Mouse (Mus musculus): ENCODE measurements around the gene Numb. TPM values are rescaled to one million over a fixed set of nuclear protein-coding genes. Genes with fewer than 3 reads are reported as not detected.

The Numb gene
- polyA plus RNA-seq, 1 experiment from 2014 or later, result 37.6 TPM

DNA sequence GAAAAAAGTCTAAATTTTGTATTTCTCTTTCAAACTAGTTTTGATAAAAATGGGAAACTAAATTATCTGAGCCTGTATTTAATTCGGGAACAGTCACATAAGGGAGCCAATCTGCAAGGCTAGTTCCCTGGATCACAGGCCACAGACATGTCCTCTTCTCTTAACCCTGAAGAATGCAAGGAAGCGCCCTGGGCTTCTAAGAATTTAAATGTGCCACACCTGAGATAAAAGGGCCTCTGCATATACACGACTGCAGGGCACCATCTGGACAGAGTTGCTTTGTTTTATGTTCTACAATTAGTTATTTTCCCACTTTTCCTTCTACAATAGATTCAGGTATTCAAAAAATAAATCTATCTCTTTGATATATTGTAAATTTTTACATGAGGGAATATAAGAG, 91.3 kb downstream of the Numb start:
- no peaks in the 10 kb centered on the region for H3K27me3 ChIP-seq (ENCODE audit: control insufficient read depth, insufficient read depth, low read length)
- H3K36me3 ChIP-seq (ENCODE audit: control insufficient read depth, insufficient read depth, low read length), result peaks cover 3% of the 10 kb centered on the region
- no peak overlapping the region for H3K27ac ChIP-seq (replicated peaks; ENCODE audit: low read depth, low read length)
- ATAC-seq (ENCODE audit: insufficient number of reproducible peaks, low FRiP score, low TSS enrichment, low read depth), result no peak
- no peaks in the 10 kb centered on the region for H3K4me1 ChIP-seq (ENCODE audit: control insufficient read depth, insufficient read depth, low read length)
- no peak overlapping the region for H3K4me3 ChIP-seq (ENCODE audit: low read depth, low read length)
- no peaks in the 10 kb centered on the region for H3K9me3 ChIP-seq (ENCODE audit: control insufficient read depth, low read length)
- WGBS, result 70% methylated on average over 3 of the region's 3 CpGs
- no peak for DNase-seq (ENCODE audit: low spot score)
- H3K9ac ChIP-seq (ENCODE audit: low read length), result no peak overlapping the region
- no peak overlapping the region for H3K4me2 ChIP-seq (ENCODE audit: low read depth, severe bottlenecking)

DNA sequence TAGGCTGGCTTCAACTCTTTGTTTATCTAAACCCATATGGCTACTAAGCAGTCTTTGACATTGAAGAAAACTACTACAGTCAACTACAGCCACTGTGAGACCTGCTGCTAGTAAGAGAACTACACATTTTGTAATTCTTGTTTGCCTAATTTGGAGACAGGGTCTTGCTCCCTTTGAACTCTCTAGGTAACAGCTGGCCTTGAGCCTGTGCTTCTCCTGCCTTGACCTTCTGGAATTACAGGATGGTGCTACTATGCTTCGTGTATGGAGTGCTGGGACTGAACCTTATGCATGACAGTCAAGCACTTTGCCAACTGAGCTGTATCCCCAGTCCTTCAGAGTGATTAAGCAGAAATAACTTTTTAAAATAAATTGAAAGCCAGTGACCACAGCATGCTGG, 105.1 kb downstream of the Numb start:
- Histone ChIP-seq H3K4me1 (ENCODE audit: control insufficient read depth, insufficient read depth, low read length) (no peaks in the 10 kb centered on the region), H3K9ac (ENCODE audit: low read length) (no peak overlapping the region), H3K27me3 (ENCODE audit: control insufficient read depth, insufficient read depth, low read length) (no peaks in the 10 kb centered on the region), H3K4me3 (ENCODE audit: low read depth, low read length) (no peak overlapping the region), H3K4me2 (ENCODE audit: low read depth, severe bottlenecking) (no peak overlapping the region), H3K27ac (replicated peaks; ENCODE audit: low read depth, low read length) (no peak overlapping the region), H3K9me3 (ENCODE audit: control insufficient read depth, low read length) (no peaks in the 10 kb centered on the region), H3K36me3 (ENCODE audit: control insufficient read depth, insufficient read depth, low read length) (no peaks in the 10 kb centered on the region)
- DNase-seq (ENCODE audit: low spot score), result no peak
- ATAC-seq (ENCODE audit: insufficient number of reproducible peaks, low FRiP score, low TSS enrichment, low read depth), result no peak
- WGBS, result 81% methylated on average over 1 of the region's 1 CpGs

DNA sequence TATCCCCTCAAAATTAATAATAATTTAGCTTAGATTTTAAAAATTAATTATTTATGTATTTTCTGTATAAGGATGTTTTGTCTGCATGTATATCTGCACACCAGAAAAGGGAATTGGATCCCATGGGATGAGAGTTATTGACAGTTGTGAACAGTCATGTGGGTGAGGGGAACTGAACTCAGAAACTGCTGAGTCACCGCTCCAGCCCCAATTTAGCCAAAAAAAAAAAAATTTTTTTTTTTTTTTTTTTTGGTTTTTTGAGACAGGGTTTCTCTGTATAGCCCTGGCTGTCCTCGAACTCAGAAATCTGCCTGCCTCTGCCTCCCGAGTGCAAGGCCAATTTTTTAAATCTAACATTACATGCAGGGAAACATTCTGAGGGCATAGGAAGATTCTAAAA, 109.8 kb downstream of the Numb start:
- Histone ChIP-seq H3K27me3 (ENCODE audit: control insufficient read depth, insufficient read depth, low read length) (no peaks in the 10 kb centered on the region), H3K4me1 (ENCODE audit: control insufficient read depth, insufficient read depth, low read length) (no peaks in the 10 kb centered on the region), H3K36me3 (ENCODE audit: control insufficient read depth, insufficient read depth, low read length) (peaks cover 4% of the 10 kb centered on the region; the same call in 1 of the 2 replicates), H3K9me3 (ENCODE audit: control insufficient read depth, low read length) (no peaks in the 10 kb centered on the region), H3K4me2 (ENCODE audit: low read depth, severe bottlenecking) (no peak overlapping the region), H3K9ac (ENCODE audit: low read length) (no peak overlapping the region), H3K27ac (replicated peaks; ENCODE audit: low read depth, low read length) (no peak overlapping the region), H3K4me3 (ENCODE audit: low read depth, low read length) (no peak overlapping the region)
- ATAC-seq (ENCODE audit: insufficient number of reproducible peaks, low FRiP score, low TSS enrichment, low read depth) (no peak), DNase-seq (ENCODE audit: low spot score) (no peak)
- WGBS, result 92% methylated on average over 3 of the region's 3 CpGs

DNA sequence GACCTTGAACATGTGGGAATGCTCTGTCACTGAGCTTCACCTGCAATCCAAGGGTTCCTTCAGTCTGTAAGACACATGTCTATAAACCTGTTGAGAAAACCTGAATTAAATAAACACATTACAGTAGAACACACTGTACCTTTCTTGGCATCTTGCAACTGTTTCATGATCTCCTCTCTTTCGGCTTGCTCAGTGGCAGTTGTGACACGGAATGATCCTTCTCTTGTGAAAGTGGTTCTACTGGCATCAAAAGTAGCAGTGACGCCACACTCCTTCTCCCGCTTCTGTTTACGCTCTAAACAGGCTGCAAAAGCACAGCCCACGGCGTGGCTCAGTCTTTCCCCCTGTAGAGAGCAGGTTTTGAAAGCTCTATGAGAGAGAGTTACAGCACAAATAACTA, 118.1 kb downstream of the Numb start:
- Histone ChIP-seq H3K4me3 (ENCODE audit: low read depth, low read length) (no peak overlapping the region), H3K27me3 (ENCODE audit: control insufficient read depth, insufficient read depth, low read length) (no peaks in the 10 kb centered on the region), H3K9me3 (ENCODE audit: control insufficient read depth, low read length) (no peaks in the 10 kb centered on the region), H3K36me3 (ENCODE audit: control insufficient read depth, insufficient read depth, low read length) (peaks cover 31% of the 10 kb centered on the region), H3K4me2 (ENCODE audit: low read depth, severe bottlenecking) (no peak overlapping the region), H3K4me1 (ENCODE audit: control insufficient read depth, insufficient read depth, low read length) (no peaks in the 10 kb centered on the region), H3K27ac (replicated peaks; ENCODE audit: low read depth, low read length) (no peak overlapping the region), H3K9ac (ENCODE audit: low read length) (no peak overlapping the region)
- no peak for ATAC-seq (ENCODE audit: insufficient number of reproducible peaks, low FRiP score, low TSS enrichment, low read depth)
- 93% methylated on average over 7 of the region's 7 CpGs for WGBS
- DNase-seq (ENCODE audit: low spot score), result no peak

DNA sequence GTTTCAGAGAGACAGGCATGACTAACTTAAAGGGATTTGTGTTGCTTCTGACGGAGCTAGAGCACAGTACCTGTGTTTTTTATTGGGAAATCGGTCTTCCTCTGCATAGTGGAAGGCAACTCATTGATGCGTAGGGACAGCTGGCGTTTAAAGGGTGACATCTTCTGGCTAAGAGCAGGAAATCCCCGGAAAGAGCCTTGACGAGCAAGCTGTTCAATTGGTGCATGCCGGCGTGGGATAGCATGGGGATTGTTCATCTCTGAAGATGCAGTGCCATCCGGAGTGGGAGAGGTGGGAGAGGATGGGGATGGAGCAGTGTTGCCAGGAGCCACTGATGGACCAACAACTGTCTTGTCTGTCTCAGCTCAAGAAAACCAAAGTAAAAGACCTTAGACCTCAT, 120.8 kb downstream of the Numb start:
- no peak overlapping the region for H3K9ac ChIP-seq (ENCODE audit: low read length)
- DNase-seq (ENCODE audit: low spot score), result no peak
- H3K4me3 ChIP-seq (ENCODE audit: low read depth, low read length), result no peak overlapping the region
- no peaks in the 10 kb centered on the region for H3K27me3 ChIP-seq (ENCODE audit: control insufficient read depth, insufficient read depth, low read length)
- H3K4me2 ChIP-seq (ENCODE audit: low read depth, severe bottlenecking), result no peak overlapping the region
- WGBS, result 72% methylated on average over 9 of the region's 9 CpGs
- no peak for ATAC-seq (ENCODE audit: insufficient number of reproducible peaks, low FRiP score, low TSS enrichment, low read depth)
- no peaks in the 10 kb centered on the region for H3K9me3 ChIP-seq (ENCODE audit: control insufficient read depth, low read length)
- H3K36me3 ChIP-seq (ENCODE audit: control insufficient read depth, insufficient read depth, low read length), result peaks cover 27% of the 10 kb centered on the region
- no peaks in the 10 kb centered on the region for H3K4me1 ChIP-seq (ENCODE audit: control insufficient read depth, insufficient read depth, low read length)
- no peak overlapping the region for H3K27ac ChIP-seq (replicated peaks; ENCODE audit: low read depth, low read length)

DNA sequence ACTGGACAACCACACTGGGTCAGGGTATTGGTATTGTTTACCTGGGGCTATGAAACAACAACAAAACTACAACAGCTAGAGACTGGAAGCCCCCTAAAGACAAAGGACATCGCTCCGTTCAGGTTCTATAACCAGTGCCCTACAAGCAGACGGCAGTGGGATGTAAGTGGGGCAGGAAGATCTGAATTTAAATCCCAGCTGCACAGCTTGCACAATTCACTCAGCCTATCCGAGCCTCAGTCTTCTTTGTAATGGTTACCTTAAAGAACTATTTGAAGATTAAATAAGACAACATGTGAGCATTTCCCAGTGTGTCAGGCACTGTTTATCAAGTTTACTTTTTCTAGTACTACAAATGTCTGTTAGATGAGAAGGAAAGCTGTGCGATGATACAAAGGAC, 123.4 kb downstream of the Numb start:
- DNase-seq (ENCODE audit: low spot score) (no peak), ATAC-seq (ENCODE audit: insufficient number of reproducible peaks, low FRiP score, low TSS enrichment, low read depth) (no peak)
- WGBS, result 93% methylated on average over 5 of the region's 5 CpGs
- no peak overlapping the region for H3K4me3 ChIP-seq (ENCODE audit: low read depth, low read length)
- peaks cover 8% of the 10 kb centered on the region for H3K36me3 ChIP-seq (ENCODE audit: control insufficient read depth, insufficient read depth, low read length)
- H3K27ac ChIP-seq (replicated peaks; ENCODE audit: low read depth, low read length), result no peak overlapping the region
- no peaks in the 10 kb centered on the region for H3K9me3 ChIP-seq (ENCODE audit: control insufficient read depth, low read length)
- H3K27me3 ChIP-seq (ENCODE audit: control insufficient read depth, insufficient read depth, low read length), result no peaks in the 10 kb centered on the region
- H3K9ac ChIP-seq (ENCODE audit: low read length), result no peak overlapping the region
- no peak overlapping the region for H3K4me2 ChIP-seq (ENCODE audit: low read depth, severe bottlenecking)
- H3K4me1 ChIP-seq (ENCODE audit: control insufficient read depth, insufficient read depth, low read length), result no peaks in the 10 kb centered on the region

DNA sequence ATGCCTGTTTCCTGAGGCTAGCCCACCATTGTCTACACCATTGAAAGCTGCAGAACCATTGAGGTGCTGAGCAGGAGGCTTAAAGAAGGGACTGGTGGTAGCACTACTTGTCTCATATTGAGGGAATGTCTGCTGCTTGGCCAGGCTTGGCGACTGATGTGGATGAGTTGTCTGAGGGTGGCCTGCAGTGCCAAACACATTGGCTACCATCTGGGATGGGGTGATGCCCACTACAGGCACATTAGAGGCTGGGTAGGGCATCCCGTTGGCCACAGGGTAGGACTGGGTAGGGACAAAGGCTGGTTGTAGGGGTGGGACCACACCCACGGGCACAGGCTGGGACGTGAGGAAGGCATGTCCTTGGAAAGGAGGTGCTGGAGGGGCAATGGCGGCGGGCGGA, 126.1 kb downstream of the Numb start:
- no peak overlapping the region for H3K9ac ChIP-seq (ENCODE audit: low read length)
- H3K27me3 ChIP-seq (ENCODE audit: control insufficient read depth, insufficient read depth, low read length), result no peaks in the 10 kb centered on the region
- peaks cover 12% of the 10 kb centered on the region for H3K36me3 ChIP-seq (ENCODE audit: control insufficient read depth, insufficient read depth, low read length)
- H3K4me2 ChIP-seq (ENCODE audit: low read depth, severe bottlenecking), result no peak overlapping the region
- no peak for DNase-seq (ENCODE audit: low spot score)
- 91% methylated on average over 7 of the region's 7 CpGs for WGBS
- ATAC-seq (ENCODE audit: insufficient number of reproducible peaks, low FRiP score, low TSS enrichment, low read depth), result no peak
- H3K4me1 ChIP-seq (ENCODE audit: control insufficient read depth, insufficient read depth, low read length), result no peaks in the 10 kb centered on the region; the same call in 1 of the 2 replicates
- H3K27ac ChIP-seq (replicated peaks; ENCODE audit: low read depth, low read length), result no peak overlapping the region
- no peaks in the 10 kb centered on the region for H3K9me3 ChIP-seq (ENCODE audit: control insufficient read depth, low read length)
- no peak overlapping the region for H3K4me3 ChIP-seq (ENCODE audit: low read depth, low read length)

DNA sequence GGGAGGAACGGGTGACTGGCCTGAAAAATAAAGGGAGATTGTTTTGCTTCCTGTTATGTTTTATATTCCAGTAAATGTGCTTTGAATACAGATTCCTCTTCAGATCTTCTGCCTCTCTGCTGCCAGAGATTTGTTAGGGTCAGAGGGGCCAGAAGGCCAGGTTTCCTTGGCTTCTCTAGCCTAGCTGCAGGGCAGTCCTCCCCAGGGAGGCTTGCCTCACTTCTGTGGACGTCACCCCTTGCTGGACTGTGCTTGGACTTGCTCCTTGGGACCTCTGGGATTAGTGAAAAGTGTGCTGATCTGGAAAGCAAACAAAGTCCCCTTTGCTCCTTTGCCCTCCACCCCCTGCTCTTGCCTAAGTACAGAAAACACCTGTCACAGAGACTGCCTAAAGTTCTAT, 126.7 kb downstream of the Numb start:
- H3K9ac ChIP-seq (ENCODE audit: low read length), result no peak overlapping the region

DNA sequence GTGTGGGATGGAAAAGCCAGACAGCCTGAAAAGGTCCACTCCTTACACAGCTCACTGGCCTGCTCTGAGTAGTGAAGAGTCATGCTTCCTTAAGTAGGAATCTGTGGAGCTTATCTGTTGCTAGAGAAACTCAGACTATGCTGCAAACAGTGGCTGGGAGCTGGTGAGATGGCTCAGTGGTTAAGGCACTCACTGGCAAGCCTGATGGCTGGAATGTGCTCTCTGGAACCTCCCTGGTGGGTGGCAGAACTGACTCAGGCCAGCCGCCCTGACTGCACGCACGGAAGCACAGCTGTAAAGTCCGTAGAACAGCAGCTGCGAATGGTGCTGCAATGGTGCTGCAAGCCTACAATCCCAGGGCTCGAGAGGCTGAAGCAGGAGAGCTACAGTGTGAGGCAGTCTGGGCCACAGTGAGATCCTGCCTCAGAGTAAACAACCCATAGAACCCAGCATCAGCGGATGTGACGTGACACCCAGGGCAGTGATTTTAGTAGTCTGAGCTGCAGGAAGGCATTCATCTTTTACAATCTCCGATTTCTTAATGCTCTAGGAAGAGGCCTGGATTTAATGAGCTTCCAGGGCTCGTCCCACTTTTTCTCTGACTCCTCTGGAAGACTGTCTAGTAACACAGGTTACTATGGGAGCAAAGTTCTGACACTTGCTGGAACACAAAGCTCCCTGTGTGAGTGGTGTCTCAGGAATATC, 128.9 kb downstream of the Numb start:
- Histone ChIP-seq H3K4me1 (ENCODE audit: control insufficient read depth, insufficient read depth, low read length) (no peaks in the 10 kb centered on the region; the same call in 1 of the 2 replicates), H3K36me3 (ENCODE audit: control insufficient read depth, insufficient read depth, low read length) (peaks cover 8% of the 10 kb centered on the region; the same call in 1 of the 2 replicates), H3K4me3 (ENCODE audit: low read depth, low read length) (no peak overlapping the region), H3K27me3 (ENCODE audit: control insufficient read depth, insufficient read depth, low read length) (no peaks in the 10 kb centered on the region), H3K9me3 (ENCODE audit: control insufficient read depth, low read length) (no peaks in the 10 kb centered on the region), H3K9ac (ENCODE audit: low read length) (no peak overlapping the region), H3K27ac (replicated peaks; ENCODE audit: low read depth, low read length) (no peak overlapping the region), H3K4me2 (ENCODE audit: low read depth, severe bottlenecking) (no peak overlapping the region)
- no peak for DNase-seq (ENCODE audit: low spot score)
- no peak for ATAC-seq (ENCODE audit: insufficient number of reproducible peaks, low FRiP score, low TSS enrichment, low read depth)
- WGBS, result 66% methylated on average over 10 of the region's 10 CpGs

More for the DNA sequence above, 126.7 kb downstream of the Numb start:
- Histone ChIP-seq H3K4me3 (ENCODE audit: low read depth, low read length) (no peak overlapping the region), H3K4me2 (ENCODE audit: low read depth, severe bottlenecking) (no peak overlapping the region), H3K9me3 (ENCODE audit: control insufficient read depth, low read length) (no peaks in the 10 kb centered on the region), H3K36me3 (ENCODE audit: control insufficient read depth, insufficient read depth, low read length) (peaks cover 12% of the 10 kb centered on the region), H3K4me1 (ENCODE audit: control insufficient read depth, insufficient read depth, low read length) (no peaks in the 10 kb centered on the region; the same call in 1 of the 2 replicates), H3K27me3 (ENCODE audit: control insufficient read depth, insufficient read depth, low read length) (no peaks in the 10 kb centered on the region), H3K27ac (replicated peaks; ENCODE audit: low read depth, low read length) (no peak overlapping the region)
- DNase-seq (ENCODE audit: low spot score) (no peak), ATAC-seq (ENCODE audit: insufficient number of reproducible peaks, low FRiP score, low TSS enrichment, low read depth) (no peak)
- WGBS, result 80% methylated on average over 2 of the region's 2 CpGs
